Mouse (Mus musculus): ENCODE measurements around the gene Wdfy3.
"Not testable (repeated sequence)": the region's sequence is repeated elsewhere in the genome, so short reads cannot be mapped to it uniquely, and the experiment has no call there.

The Wdfy3 gene

GRCm38 (mm10) chr5:101948641-101949040 is 121.1 kb downstream of the Wdfy3 start:
- no peak for DNase-seq (ENCODE audit: extremely low spot score)

GRCm38 (mm10) chr5:101945731-101946130 is 124.0 kb downstream of the Wdfy3 start:
- no peak for DNase-seq (ENCODE audit: extremely low spot score)

- DNase-seq (ENCODE audit: extremely low spot score) = no peak
Observed at GRCm38 (mm10) chr5:101937909-101938596, 131.7 kb downstream of the Wdfy3 start.

- DNase-seq (ENCODE audit: extremely low spot score) = no peak
Observed at GRCm38 (mm10) chr5:101937362-101937761, 132.4 kb downstream of the Wdfy3 start.

DNA sequence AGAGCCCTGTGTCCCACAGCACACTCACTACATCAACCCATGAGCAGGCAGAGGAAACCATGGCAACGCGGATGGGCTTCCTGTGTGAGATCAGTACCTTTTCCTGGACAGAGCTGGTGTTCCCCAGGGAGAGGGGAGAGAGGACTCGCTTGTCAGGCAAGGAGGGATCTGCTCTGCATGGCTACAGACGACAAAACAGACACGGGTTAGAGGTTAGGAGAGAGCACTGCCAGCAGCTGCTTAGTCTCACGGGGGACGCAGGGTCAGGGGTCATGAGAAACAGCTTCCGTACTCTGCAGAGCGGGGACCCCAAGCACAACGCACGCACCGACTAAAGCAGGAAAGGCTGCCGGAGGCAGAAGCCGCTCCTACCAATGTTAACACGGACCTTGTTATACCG is 133.8 kb downstream of the Wdfy3 start:
- peak; percentile 45 for DNase-seq (ENCODE audit: extremely low spot score)

GRCm38 (mm10) chr5:101934629-101935028 is 135.1 kb downstream of the Wdfy3 start:
- DNase-seq (ENCODE audit: extremely low spot score) = no peak

DNA sequence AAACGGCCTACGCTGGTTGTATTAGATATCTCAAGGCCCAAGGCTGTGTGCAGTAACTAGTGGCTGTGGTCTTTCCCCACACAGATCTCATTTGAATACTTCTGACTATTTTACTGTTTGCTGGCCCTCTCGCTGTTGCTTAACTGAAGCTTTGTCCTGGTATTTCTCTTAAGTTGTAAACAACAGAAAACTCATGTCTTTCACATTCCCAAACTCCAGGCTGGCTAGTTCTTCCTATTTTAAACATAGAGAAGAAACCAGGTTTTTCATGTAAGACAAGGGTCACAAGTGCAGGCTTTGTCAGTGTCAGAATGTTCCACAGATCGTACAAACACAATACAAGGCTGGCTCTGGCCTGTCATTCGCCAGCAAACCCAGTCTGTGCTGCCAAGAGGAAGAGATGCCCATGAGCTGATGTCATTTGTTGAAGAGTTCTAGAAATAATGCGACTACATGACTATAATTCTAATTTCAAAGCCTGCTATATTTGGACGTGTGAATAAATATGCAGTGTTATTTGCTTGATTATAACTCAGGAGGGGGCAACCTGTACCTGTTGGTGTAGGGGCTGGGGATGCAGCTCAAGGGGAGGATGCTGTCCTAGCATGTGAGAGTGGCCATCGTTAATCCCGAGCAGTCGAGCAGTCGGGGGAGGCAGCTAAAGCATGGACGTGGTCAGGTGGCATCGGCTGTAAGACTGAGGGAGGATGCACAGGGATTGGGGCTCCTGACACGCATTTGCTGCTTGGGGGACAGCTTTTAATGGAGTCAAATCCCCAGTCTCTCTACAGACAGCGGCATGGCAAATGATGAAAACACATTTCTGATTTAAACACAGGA is 136.5 kb downstream of the Wdfy3 start:
- DNase-seq (ENCODE audit: extremely low spot score) = no peak

DNA sequence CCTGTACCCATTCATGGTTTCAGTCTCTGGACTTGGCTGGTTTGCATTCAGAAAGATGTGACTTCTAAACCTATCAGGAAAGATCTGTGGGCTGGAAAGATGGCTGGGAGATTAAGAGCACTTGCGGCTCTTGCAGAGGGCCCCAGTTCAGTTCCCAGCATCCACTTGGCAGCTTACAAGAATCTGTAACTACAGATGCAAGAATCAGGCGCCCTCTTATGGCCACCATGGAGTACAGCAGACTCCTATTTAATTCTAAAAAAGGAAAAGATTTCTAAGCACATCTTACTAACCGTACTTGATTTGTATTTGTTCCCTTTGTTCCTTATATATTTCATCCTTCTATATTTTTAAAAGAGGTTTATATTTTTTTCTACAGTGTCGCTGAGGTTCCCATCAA is 137.7 kb downstream of the Wdfy3 start:
- DNase-seq (ENCODE audit: extremely low spot score) = no peak

DNA sequence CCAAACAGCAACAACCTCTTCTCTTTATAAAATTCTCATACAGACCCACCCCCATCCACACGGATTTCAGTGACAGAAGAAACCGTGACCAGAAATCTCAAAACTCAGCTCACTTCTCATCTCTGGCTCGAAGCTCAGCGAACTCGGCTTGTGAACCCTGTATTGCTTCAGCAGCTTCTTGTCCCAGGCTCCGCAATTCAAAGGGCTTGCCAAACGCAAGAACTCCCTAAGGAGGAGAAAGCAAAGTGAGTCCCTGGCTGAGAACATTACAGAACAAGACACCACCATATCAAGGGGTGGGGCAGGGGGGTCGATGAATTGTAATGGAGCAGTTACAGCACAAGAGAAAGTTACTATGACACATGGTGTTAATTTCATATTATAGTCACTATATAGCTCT is 143.4 kb downstream of the Wdfy3 start:
- no peak for DNase-seq (ENCODE audit: extremely low spot score)

DNA sequence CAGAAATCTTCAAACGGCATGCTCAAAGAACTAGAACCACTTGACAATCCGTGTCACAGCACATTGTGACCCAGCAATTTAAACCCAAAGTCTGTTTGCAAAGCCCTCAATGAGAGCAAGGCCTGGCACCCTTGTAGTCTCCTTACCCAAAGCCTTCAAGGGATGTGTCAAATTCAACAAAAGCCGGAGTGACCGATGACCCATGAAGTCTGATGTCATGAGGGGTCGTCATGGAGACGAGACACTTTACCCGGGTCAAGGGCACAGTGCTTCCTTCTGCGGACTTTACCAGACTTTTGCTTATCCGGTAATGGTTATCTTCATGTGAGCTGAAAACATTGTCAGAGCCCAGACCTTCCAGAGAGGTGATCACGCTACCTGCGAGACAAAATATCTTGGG is 146.0 kb downstream of the Wdfy3 start:
- DNase-seq (ENCODE audit: extremely low spot score) = peak; percentile 6

DNA sequence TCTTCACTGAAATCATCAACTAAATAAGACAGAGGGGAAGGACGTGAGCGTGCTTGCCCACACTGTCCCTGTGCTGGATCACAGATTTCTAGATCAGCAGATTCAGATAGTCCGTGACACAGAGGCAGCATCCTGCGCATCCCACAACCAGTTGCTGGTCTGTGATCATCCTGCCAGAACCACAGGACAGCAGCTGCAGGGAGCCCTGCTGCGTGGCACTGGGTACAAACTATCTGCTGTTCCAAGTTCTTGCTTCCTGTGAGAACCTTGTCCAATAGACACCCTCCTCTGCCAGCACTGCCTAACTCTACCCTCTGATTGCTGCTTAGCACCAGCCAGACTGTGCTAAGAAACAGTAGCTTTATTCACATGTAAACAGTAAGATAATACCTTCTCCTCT is 150.2 kb downstream of the Wdfy3 start:
- DNase-seq (ENCODE audit: extremely low spot score) = no peak

GRCm38 (mm10) chr5:101909468-101909867 is 160.3 kb downstream of the Wdfy3 start:
- DNase-seq (ENCODE audit: extremely low spot score) = no peak

GRCm38 (mm10) chr5:101905624-101906023 is 164.1 kb downstream of the Wdfy3 start:
- DNase-seq (ENCODE audit: extremely low spot score) = no peak

- not testable (repeated sequence) for DNase-seq (ENCODE audit: extremely low spot score)
Observed at GRCm38 (mm10) chr5:101904841-101905240, 164.9 kb downstream of the Wdfy3 start.

DNA sequence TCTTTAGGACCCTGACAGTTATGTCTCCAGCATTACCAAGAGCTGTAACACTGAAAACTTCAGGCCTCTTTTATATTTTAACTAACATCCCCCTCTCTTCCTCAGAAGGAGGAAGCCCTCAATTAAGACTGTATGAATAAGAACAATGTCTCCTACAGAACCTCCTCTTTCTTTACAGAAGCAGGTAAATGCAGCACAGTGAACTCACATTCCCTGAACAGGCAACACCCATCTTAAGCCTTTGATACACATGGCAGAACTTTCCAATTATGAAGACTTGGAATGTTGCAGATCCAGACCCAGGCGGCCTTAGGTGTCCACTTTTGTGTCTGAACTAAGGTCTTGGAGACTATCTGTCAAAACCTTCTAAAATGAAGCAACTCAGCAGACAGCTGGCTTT is 167.0 kb downstream of the Wdfy3 start:
- no peak for DNase-seq (ENCODE audit: extremely low spot score)

DNA sequence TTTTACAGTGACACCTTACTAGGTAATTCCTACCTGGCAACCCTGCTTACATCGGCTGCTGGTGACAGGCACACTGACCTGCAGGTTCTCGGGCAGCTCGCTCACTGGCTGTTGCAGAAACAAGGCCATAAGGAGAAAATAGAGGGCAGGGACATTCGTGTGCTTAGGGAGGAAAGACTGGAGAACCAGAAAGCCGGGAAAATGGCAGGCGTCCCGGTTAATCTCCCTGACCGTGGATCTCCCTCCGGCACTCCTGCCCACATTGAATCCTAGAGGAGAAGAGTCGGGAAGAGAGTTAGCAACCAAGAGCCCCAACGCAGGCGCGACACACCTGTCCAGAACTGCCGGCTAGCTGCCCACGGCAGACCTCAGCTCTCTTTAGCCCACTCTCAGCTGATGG is 169.7 kb downstream of the Wdfy3 start:
- no peak for DNase-seq (ENCODE audit: extremely low spot score)

GRCm38 (mm10) chr5:101896784-101897183 is 172.9 kb downstream of the Wdfy3 start:
- DNase-seq (ENCODE audit: extremely low spot score) = no peak

- DNase-seq (ENCODE audit: extremely low spot score) = no peak
Observed at GRCm38 (mm10) chr5:101895717-101896645, 173.7 kb downstream of the Wdfy3 start.

DNA sequence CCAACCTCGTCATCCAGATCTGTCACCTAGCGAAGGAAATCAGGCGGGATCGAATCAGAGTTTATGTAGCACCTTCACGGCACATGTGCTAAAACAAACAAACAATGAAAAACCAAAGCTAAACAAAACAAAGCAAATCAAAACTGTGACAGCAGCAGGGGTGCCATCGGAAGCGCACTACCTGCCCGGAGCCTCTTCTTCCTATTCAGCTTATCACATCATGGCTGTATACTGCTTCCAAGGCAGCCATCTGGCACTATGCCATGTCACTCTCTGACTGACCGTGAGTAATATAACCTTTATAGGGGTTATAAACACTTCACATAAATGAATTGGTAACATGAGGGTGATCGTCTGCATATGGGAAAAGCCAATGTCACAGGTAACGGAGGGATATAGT is 174.6 kb downstream of the Wdfy3 start:
- DNase-seq (ENCODE audit: extremely low spot score) = no peak

- peak; percentile 12 for DNase-seq (ENCODE audit: extremely low spot score)
Observed at GRCm38 (mm10) chr5:101893820-101894515, 175.8 kb downstream of the Wdfy3 start.

GRCm38 (mm10) chr5:101891694-101892416 is 177.9 kb downstream of the Wdfy3 start:
- no peak for DNase-seq (ENCODE audit: extremely low spot score)

Data from embryo, embryonic 9.5 days (tissue).